Mouse (Mus musculus): ENCODE data around the gene Elmo1.

Elmo1 gene

DNA sequence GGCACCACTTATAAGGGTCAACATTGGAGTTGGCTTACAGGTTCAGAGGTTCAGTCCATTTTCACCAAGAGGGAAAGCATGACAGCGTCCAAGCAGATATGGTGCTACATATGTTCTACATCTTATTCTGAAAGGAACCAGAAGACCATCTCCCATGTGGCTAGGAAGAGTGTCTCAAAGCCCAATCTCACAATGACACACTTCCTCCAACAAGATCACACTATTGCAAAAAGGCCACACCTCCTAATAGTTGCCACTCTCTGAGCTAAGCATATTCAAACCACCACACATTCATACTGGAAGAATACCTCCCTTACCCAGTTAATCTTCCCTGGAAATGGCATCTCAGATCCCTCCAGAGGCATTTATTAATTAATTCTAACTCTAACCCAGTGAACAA is 66.7 kb downstream of the Elmo1 start:
- DNase-seq (ENCODE audit: low spot score): no peak

DNA sequence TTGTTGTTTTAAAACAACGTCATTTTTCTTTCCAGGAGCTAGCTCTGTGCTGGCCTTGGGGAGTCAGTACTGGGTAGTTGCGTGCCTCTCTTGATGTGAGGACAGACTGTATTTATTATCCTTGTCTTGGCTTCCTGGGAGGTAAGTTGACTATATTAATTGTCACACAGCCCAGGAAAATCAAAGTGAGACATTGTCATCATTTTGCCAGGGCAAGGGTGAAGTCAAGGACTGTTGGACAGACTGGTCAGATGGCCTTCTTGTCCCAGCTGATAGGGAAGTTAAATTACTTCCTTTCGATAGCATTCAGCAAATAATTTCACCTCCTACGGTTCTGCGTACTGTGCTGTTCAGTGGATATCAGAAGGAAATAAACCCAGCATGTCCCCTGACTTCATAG is 67.1 kb downstream of the Elmo1 start:
- no peak for DNase-seq (ENCODE audit: low spot score)

DNA sequence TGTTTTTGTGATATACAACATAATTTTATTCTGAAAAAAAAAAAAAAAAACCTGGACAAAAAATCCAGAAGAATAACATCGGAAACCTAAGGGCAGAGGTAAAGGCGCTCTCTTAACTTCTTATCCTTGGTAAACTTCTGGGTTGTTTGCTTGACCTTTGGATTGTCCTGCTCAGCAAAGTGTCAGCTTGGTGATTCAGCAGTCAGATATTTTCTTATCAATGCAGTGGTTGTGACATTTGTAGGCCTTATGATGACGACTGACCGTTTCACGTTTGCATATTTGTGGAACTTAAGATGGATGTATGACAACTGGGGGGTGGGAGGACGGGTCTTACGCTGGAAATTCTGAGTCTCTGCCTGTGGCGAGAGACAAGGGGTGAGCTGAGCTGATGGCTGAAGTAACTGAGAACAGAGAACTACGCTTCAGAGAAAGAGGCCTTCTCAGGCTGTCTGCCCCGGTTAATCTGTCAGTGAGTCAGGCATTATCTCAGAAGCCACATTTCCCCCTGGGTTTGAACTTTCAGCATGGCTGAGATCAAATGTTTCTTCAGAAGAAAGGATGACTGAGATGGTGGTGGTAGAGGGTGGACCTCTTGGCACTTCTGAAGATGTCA is 73.1 kb downstream of the Elmo1 start:
- DNase-seq (ENCODE audit: low spot score): no peak

DNA sequence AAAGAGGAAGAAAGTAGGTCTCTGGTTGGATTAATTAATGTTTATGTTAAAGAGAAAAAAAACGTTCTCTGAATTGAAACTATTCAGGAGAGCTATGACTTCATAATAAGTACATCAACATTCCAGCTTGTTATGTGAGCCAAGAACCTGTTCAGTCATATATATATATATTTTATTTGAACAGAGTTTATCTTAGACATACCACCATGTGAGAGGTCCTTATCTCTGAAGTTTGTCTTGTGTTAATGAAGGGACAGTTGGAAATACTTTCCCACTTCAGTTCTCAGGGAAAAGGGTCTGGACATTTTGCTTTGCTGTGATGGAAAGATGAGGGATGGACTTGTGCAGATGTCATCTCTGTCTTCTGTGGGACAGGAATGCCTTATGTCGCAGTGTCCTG is 74.4 kb downstream of the Elmo1 start:
- no peak for DNase-seq (ENCODE audit: low spot score)

DNA sequence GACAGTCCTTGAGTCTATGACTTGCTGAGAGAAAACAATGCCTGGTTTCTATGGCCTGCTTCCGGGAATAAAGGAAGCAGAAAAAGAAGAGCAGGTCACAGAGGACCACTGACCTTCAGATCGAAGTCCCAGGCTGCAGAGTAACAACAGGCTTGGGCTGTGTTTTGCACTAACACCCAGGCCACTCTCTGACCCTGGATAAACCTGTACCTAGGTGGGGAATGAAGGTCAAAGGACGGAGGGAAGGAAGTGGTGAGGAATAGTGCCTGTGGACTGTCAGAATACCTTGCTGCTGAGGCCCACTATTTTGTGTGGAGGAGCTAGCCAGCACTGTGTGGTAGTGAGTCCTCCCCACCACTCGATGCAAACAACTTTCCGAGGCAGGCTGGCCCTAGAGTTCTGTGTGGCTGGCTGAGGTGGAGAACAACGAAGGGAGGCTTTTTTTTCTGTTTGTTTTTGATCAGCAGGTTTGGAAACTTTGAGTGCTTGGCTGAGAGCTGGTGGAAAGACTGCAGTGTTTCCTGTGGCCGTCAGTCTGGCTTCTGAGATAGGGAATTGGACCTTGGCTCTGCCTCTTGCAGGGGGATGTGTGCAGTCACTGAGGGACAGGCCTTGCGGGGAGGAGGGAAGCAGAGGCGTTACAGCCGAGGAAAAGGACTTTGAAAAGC is 83.7 kb downstream of the Elmo1 start:
- no peak for DNase-seq (ENCODE audit: low spot score)

DNA sequence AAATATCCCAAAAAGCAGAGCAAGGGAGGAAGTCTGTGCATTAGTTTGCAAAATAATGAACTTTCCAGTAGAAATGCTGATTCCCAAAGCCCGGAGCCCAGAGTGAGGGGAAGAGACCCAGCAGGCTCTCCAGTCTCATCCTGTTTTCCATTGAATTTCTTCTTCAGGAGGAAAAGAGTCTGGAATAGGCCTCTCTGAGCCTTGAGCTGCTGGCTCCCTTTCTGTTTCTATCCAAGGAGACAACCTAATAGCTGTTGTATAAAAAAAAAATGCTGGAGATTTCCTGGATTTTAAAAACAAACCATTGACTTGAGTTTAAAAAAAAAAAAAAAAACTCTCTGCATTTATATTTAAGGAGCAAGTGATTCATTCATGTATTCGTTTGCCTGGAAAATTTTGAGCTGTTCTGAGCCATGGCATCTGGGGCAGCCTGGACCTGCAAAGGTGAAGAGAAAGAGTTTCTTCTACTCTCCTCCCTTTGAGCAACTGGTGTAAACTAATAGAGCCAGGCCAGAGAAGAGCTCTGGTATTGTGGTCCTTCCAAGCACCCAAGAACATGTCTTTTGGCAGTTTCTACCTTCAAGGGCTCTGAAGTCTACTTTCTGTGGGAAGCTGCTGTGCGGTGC is 84.4 kb downstream of the Elmo1 start:
- no peak for DNase-seq (ENCODE audit: low spot score)

DNA sequence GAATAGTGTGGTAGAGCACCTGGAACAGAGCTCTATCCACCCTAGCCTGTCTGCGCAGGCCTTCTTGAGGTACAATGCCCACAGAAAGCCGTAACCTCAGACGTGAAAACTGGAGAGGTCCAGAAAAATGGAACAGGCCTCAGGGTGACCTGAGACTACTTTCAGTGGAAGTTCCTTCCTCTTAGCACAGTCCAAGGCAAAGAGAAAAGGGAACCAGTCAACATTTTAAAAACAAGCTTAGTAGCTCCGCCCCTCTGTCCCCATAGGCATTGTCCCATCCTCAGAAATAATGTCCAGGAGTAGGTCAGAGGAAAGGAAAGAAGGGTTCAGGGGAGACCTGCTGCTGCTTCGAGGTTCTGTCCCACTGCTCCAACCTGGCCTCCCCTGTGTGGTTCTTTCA is 90.3 kb downstream of the Elmo1 start:
- no peak for DNase-seq (ENCODE audit: low spot score)

DNA sequence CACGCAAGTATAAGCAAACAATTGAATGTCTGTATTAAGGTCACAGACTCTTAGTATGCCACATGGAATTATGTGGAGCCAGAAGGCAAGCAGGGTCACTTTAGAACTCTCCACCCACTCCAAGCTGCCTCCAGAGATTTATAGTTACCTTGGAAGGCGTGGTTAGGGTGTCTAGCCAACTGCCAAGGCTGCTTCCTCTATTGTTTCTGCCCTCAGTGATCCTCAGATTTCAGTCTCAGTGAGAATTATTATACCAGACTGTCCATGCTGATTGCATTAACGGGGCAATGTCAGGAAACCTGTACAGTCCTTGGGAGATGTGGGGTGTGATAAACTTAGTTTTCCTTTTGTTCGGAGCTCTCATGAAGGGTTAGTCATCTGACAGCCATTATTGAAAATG is 90.9 kb downstream of the Elmo1 start:
- no peak for DNase-seq (ENCODE audit: low spot score)

DNA sequence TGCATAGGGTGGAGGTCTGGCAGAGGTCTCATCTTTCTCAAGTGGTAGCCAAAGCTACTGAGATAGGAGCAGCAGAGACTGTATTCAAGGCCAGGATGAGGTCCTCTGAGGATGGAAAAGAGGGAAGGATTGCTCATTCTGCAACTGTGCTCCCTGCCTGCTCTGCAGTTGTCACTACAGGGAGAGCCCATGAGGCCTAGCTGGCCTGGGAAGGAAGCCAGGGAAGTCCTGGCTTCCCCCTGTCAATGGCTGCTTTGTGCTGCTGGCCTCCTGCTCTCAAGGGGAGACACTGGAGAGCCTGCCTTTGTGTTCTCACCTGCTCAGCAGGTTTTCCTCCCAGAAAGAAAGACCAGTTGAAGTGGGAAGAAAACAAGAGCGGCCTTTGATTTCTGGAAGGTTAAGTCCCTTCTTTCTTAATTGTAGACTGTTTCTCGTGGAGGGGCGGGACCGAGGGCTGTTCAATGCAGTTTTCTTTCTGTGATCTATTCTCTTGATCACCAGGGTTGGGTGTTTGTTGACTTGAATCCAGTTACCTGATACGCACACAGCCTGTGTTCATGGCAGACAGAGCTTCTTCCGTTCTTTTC is 91.9 kb downstream of the Elmo1 start:
- DNase-seq (ENCODE audit: low spot score): peak; percentile 51

DNA sequence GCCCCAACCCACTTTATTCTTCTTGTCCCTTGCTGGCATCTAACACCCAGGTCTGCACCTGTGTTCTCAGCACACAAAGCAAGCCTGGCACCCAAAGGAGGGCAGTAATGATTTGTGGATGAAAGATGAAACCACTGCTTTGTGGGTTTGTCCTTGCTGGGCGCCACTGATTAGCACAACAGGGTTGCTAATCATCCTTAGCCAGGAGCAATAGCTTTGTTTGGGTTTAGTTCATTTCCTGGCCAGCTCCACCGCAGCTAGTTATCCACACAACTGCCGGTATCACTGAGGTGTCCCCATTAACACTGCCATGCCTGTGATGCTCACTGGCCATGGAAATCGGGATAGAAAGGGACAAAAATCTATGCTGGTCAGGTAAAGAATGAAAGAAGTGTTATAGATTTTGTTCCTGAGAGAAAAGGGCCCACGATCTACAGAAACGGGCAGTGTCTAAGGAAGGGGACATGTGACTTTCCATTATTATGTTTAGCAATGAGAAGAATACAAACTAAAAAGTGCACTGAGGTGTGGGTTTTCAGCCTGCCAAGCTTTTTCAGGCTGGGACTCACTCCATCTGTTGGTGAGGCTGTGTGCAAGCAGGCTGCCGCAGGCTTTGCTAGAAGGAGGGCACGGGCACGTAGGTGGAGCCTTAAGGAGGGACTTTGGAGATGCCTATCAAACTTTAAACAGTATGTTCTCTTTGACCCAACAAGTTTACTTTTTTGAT is 93.3 kb downstream of the Elmo1 start:
- DNase-seq (ENCODE audit: low spot score): peak; percentile 31

DNA sequence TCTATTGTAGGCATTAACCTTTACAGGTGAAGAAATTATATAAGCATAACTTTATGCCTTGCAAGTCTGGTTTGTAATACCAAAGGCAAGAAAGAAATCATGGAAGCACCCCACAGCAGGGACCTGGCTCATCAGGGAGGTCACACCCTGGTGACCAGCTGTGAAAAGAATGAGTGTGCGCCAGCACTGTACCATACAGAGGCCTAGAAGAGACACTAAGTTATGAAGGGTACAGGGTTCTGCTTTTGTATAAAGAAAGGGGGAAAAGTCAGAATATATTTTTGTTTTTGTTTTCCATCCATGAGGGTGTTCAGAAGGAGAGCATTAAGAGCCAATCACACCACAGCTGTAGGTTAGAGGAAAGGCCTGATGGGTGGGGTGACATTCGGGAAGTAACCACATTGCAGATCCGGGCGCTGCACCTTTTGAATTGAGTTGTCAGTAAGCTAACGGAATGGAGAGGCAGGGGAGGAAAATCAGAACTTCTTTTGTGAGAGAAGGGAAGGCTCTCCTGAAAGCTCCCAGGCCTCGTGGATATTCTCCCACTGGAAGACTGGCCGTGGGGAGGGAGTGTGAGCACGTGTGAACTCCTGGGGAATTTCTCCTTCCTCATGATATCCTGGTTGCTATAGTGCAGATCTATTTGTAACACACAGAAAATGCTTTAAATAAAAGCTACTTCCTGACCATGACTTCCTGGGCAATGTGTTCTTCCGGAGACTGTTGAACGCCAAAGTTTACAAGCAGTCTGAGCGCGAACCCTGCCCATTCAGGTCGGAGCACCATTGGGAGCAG is 94.0 kb downstream of the Elmo1 start:
- no peak for DNase-seq (ENCODE audit: low spot score)

DNA sequence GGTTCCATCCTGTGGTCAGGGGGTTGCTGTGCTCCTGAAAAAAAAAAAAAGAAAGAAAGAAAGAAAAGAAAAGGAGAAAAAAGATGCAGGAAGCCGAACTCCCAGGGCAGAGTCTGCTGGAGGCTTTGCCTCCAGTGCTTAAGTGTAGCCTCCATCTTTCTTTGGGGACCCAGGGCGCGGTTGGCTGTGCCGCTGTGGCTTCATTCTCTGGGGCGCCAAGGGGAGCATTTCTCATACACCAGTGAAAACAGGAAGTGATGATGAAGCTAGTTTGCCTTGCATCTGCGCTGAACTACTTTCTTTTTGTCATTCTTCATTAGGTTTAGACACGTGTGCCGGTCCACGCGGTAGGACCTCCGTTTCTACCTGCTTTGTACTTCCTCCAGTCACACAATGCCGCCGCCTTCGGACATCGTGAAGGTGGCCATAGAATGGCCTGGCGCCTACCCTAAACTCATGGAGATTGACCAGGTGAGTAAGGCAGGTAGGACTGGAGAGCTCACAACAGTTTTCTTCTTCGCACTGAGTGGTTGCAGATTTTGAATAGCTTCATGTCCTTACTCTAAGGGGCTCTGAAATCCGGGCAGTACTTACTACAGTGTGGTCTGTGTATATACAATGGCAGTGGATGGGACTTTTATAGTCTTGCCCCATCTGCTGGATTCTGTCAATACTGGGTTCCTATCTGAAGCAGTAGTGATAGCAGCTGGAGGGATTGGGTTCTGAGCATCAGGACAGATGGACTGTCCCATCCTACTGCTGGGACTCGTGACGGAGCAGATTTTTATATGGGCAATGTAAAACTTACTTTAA is 94.8 kb downstream of the Elmo1 start:
- DNase-seq (ENCODE audit: low spot score): no peak

DNA sequence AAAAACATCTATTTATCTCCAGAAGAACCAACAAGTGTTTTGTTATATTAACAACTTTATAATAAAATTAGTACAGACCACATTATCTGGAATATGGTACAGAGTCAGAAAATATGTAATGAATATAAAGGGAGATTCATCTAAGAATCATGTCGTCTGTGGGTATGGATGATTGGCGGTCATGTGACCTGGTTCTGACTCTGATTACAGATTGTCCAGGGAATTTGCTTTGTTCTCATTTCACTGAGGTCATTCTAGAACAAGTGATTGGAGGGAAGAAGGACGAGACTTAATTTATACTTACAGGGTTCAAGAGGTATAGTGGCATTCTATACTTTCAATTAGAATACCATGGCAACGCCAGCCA is 95.4 kb downstream of the Elmo1 start:
- DNase-seq (ENCODE audit: low spot score): no peak

DNA sequence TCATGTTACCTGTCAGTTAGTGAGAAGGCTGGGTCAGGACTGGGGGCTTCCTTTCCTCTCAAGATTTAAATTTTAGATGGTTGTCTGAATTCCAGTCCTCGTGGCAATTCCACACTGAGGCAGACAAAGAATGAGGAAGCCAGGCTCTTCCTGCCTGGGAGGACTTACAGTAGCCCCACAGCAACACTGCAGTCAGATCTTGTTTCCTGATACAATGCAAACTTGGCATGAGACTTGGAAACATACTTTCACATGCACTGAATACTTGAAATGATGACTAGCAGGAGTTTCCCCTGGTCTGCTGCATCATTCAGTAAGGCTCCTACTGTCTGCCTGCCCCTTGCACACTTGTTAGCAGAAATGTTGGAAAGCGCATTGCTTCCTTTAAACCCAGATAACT is 97.3 kb downstream of the Elmo1 start:
- no peak for DNase-seq (ENCODE audit: low spot score)

DNA sequence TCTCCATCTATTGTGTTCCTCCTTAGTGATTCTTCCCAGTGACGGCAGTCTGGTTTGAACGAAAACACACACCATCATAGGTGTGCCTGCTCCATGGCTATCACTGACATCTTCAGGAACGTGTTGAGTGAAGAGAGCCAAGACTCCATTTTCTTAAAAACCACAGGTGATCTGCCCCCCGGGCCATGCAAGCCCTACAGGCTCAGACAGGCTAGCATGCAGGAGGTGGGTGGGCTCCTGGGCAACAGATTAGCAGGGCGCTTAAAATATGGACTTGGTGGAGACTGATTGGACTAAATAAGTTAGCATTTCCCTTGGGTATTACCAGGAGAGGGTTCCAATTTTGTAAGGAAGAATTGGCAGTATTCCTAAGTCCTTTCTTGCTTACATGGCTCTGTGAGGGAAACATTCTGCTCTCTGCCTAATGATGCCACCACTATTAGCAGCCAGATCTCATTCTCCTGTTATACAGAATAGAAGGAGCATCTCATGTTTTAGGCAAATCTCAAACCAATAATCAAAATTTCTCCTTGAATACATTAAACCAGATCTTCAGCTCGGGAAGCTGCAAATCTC is 101.7 kb downstream of the Elmo1 start:
- no peak for DNase-seq (ENCODE audit: low spot score)

DNA sequence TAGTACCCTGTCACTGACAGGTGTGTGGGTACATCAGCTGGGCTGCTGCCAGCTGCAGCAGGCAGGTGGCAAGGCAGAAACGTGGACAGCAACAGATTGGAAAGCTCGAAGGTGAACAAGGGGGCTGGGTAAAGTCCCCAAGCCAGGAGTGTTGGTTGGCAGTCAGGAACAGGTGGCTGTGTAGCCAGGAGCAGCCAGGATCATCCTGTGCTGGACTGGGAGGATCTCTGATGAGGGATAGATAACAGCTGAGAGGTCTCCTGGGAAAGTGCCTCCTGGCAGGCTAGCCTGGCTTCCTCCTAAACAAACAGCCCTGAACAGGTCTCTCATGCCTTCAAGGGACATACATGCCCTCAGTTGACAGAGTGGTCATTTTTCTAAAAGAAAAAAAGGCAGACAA is 110.2 kb downstream of the Elmo1 start:
- no peak for DNase-seq (ENCODE audit: low spot score)

DNA sequence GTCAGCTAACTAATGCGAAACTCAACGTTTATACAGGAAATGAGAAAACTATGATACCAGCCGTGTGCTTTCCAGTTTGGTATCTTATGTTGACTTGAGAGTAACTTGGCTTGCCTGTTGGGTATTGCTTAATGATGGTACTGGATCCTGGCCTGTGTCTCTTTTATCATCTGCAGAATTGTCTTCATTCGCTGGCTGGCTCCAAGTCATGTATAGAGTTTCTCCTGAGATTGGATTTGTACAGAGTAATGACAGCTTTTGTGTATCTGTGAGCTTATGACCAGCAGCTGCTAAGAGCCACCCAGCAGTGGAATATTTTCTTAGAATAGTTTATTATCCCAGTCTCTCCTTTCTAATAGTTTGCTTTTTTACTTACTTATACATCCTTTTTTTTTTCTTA is 112.2 kb downstream of the Elmo1 start:
- no peak for DNase-seq (ENCODE audit: low spot score)

DNA sequence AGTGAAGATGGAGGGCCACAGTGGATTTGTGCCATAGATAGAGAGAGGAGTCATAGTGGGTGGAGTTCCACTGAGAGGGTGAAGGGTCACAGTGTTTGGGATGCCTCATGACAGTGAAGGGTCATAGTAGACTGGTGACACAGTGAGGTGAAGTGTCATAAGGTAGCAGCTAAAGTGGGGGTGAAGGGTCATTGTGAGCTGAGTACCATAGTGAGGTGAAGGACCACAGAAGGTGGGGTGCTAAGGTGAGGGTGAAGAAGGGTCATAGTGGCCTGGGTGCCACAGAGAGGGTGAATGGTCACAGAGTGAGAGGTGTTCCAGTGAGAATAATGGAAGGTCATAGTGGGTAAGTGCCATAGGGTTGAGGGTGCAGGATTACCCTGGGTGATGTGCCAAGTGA is 113.8 kb downstream of the Elmo1 start:
- no peak for DNase-seq (ENCODE audit: low spot score)

DNA sequence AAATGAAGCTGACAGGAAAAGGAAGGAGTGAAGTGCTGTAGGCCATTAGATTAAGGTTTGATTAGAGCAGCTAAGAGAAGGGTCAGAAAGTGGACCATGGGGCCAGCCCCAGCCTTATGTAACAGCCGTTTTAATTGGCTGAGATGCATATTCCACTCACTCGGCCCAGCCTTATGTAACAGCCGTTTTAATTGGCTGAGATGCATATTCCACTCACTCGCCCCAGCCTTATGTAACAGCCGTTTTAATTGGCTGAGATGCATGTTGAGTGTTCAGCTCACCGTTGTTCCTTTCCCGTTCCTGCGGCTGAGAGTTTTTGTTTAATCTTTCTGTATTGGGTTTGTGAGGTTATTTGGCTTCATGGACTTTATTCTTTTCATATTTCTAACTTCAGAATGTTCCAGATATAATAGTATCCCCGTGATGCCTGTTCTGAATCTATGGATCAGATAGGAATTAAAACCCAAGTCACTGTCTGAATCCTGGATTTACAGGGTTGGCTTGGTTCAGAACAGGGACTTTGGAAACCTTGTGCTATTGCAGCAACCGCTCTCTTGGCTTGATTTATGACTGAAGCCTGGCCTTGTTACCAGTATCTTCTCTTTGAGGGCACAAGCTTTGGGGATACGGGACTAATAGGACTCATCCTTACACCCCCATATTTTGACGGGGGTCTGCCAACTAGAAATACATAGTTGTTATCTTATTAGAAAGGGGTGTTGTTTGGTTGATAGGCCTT is 114.8 kb downstream of the Elmo1 start:
- peak; percentile 36 for DNase-seq (ENCODE audit: low spot score)

DNA sequence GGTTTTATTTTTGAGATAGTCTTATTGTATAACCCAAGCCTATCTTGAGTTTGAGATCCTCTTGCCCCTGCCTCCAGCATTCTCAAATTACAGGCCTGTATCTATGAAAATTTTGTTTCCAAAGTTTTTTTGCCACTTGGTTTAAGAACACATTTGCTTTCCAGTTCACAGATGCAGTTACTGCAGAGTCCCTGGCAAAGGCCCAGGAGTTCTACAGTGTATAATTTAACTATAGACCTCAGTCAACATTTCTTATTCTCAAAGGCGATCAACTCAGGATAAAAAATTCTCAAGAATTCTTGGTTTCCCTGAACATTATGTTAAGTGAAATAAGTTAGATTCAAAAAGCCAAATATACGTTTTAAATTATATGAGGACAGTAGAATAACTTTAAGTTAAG is 115.3 kb downstream of the Elmo1 start:
- no peak for DNase-seq (ENCODE audit: low spot score)
